Mouse (Mus musculus): ENCODE data around the gene Abl2.
"Not testable (repeated sequence)": the region's sequence is repeated elsewhere in the genome, so short reads cannot be mapped to it uniquely, and the experiment has no call there.

Gene Abl2

DNA sequence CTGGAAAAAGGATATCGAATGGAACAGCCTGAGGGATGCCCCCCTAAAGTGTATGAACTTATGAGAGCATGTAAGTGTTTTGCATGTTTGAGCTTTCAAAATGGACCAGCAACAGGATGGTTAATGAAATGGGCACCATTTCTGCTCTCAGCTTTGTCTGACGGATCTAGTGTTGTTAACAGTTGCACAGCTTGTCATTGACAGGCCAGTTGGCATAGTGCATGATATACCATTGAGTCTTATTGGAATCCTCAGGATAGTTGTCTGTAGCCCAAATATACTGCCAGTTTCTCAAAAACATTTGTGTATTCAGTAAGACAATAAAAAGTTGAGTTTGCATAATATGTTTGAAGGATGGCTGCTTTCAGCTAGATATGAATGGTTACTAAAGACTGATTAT, 76.6 kb downstream of the Abl2 start:
- DNase-seq (ENCODE audit: low spot score), result no peak

DNA sequence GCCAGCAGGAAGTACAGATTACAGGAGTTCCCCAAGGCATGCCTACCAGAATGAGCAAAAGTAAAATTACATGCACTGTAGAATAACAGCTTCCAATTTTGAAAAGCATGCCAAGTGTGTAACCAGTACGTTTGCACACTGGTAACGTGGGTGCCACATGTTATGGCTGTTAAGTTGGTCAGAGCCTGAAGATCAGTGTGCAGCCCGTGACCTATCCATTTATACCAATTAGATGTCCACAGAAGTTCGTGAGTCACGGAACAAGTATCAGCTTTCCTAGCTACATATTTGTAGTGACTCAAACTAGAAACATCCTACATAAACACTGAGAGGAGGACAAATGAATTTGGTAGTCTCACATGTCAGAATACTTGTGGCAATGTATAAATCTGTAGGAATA, 80.9 kb downstream of the Abl2 start:
- no peak for DNase-seq (ENCODE audit: low spot score)

DNA sequence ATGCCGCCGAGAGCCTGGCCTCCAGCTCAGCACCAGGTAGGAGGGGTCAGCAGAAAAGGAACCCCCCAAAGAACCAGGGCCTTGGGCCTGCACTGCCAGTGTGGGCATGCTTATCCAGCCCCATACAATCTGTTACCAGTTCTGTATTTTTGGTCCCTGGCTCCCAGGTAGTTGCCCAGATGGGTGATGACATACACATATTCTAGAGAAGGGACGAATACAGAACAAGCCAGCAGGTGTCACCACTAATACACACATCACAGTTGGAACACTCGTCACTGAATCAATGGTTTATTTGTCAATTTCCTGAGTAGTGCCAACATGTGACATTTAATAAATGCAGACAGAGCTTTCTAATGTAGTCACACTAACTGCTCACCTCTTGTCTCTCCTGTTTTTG, 82.0 kb downstream of the Abl2 start:
- no peak for DNase-seq (ENCODE audit: low spot score)

DNA sequence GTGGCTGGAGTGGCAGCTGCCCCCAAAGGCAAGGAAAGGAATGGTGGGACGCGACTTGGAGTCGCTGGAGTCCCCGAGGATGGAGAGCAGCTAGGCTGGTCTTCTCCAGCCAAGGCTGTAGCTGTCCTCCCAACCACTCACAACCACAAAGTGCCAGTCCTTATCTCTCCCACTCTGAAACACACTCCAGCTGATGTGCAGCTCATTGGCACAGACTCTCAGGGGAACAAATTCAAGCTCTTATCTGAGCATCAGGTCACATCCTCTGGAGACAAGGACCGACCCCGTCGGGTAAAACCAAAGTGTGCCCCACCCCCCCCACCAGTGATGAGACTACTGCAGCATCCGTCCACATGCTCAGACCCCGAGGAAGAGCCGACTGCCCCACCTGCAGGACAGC, 83.2 kb downstream of the Abl2 start:
- DNase-seq (ENCODE audit: low spot score), result no peak

DNA sequence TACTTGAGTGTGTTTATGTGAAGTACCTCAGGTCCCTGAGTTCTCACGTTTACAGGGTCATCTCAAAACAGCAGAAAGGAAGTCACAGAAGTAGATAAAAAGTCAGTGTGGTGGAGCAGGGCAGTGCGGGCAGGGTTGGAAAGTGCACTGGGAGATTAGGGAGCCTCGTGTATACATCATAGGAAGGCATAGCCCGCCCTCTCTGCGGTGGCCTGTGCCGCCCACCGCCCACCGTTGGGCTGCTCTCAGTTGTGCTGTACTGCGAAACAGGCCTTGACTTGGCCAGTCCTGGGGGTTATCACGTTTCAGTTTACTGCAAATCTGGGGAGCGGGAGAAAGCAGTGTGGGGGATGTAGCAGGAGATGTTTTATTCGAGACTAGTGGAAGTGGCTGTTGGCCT, 84.2 kb downstream of the Abl2 start:
- no peak for DNase-seq (ENCODE audit: low spot score)

DNA sequence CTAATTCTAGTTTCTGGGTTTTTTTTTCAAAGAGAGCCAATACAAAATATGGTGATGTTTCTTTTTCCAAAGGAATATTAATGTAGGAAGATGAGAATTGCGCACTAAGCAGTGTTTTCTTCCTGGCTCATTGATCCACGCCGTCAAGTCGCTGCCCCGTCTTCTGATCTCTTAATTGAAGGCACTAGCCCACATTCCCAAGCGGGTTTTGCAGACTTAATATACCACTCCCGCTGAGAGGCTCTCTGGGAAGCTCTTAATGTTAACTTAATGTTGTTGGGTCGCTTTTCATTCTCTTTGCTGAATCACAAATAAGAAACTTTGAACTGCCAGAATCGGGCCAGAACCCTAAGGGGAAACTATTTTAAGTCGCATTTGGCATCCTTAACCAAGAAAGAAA, 85.5 kb downstream of the Abl2 start:
- no peak for DNase-seq (ENCODE audit: low spot score)

DNA sequence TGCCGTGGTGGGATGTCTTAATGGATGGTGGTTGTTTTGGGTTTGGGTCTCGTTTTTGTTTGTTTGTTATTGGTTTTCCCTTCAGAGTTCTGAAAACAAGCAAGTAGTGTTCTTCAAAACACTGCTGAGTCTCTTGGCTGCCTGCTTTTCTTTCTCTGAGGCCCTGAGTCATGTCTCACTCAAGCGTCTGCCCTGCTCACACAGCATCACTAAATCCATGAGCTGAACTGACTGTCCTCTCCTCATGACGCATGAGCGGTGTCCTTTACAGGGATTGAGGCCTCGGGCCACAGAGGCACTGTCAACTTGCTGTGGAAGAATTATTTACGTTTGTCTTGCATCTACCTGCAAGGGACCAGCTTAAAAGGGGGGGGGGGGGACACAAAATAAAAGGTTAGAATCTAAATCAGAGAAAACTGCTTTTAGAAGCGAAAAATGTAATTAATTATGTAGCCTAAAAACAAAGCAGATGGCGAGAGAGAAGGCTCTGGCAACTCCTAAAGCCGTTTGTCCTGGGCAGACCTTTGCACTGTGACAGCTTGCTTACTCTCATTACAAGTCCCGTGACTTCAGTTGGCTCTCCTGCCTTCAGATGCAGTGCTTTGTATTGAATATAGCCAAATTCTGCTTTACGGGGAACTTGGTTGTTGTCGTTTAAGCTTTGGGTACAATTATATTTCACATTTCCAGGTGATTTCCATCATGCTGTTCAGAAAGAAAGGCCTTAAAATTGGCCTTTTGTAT, 86.4 kb downstream of the Abl2 start:
- no peak for DNase-seq (ENCODE audit: low spot score)

DNA sequence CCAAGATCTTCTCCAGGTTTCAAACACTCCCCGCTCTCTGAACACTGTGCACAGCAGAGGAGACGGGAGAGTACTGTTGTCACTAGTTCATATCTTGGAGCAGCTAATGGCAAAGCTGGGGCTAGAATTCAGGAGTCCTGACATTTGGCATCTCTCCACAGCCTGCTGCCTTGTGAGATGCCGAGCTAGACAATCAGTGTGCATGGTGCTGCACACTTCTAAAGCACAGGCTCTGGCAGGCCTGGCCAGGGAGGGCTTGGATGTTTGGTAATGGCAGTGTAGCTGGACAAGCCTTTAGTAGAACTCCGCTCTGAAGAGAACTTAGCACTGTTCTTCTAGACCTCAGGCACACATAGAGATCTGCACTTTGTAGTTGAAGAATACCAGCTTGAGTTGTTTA, 87.4 kb downstream of the Abl2 start:
- DNase-seq (ENCODE audit: low spot score), result no peak

DNA sequence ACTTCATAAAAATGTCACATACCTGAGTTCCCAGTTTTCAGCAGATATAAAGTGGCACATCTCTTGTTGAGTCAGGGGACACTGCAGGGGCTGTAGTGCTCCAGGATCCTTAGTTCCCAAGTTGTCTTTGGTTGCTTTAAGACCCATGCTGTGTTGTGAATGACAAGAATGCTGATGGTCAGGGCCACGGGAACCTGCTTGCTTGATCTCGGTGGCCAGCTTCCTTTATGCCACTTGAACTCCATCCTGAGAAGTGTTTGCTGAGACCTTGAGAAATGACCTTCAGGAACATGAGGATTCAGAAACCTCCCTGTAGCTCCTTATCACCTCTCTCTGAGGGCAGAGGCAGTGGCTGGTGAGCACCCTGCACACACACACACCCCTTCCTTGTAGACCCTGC, 90.1 kb downstream of the Abl2 start:
- DNase-seq (ENCODE audit: low spot score), result no peak

DNA sequence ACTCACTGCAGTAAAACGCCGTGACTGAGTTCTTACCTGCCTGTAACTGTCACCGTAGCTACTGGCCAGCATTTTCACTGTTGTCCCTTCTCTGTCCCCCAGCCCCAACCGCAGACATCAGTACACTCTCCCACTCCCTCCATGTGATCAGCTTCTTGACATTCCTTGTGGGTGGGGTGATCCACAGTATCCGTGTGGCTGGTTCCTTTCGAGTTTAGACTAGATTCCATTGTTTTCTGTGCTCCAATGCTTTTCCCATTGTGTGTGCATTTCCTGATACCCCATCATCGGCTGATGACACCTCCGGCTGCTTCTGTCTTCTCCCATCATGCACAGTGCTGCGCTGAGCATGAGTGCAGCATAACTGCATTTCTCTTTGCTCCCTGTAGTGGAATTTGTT, 92.0 kb downstream of the Abl2 start:
- DNase-seq (ENCODE audit: low spot score), result no peak

DNA sequence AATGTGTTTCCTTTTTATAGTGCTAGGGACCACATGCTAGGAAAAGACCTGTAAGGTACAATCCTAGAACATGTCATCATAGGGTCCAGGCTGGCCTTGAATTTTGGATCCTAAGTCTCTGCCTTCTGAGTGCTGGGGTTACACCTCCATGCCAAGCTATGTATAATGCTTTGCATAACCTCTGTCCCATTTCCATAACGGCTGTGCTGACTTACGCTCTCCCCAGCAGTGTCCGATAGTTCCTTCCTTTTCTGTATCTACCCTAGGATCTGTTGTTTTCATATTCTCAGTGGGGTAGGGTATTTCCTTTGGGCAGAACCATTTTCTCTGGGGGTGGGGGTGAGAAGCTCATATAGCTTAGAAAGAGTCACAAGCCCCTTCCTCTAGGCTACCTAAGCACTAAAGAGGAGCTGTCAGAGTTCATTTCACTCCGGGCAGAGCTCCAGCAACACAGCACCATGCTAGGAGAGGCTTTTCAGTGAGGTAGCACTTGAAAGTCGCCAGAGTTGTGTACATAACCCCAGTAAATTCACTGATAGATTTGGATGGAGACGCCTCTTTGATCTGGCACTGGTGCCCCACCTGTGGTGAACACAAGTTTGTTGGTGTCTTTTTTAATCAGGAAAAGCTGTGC, 93.7 kb downstream of the Abl2 start:
- no peak for DNase-seq (ENCODE audit: low spot score)

DNA sequence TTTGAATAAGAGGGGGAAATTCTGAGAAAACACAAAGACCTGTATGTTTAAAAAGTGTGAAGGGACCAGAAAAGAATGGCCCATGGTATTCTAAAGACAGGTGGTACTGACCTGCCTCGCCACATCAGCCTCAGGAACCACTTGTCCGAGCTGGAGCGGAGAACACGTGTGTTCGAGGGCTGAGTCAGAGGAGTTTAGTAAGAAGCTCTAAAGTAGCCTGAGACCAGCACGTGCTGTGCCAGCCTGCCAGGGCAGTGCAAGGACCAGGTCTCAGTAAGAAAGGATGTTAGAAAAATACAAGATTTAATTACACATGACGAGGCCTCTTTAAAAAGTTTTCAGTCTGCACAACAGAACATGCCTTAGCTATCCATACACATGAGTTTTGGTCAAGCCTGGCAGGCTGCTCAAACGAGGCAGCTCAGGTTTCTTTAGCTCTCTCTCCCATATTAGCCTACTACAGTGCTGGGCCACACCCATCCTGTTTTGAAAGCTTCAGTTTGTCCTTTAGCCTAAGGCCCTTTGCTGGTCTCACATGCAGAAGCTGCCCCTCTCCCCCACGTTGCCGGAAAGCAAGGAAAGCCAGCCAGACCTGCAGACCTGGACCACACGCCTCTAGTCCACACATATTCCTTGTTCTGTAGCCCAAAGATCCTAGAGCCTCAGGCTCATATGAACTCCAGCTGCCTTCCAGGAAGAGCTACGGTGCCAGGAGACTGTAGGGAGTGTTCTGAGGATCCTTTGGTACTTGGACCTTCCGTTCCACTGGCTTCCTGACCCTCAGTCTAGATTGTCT, 96.3 kb downstream of the Abl2 start:
- no peak for DNase-seq (ENCODE audit: low spot score)

DNA sequence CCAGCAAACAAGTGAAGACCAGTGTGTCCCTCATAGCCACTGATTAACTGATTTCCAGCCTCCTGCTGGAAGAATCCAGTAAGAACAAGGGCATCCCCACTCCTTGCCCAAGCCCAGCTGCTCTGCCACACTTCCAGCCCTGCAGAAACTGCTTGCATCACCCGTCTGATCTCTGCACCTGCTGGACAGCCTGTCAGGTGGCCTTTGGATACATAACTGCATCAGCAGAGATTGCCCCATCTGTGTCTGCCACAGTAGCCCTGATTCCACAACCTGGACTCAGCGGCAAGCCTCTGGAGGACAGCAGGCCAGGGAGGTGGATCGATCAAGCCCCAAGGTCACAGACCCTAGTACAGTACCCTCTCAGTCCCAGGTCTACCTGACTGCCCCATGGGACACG, 98.9 kb downstream of the Abl2 start:
- DNase-seq (ENCODE audit: low spot score), result no peak

DNA sequence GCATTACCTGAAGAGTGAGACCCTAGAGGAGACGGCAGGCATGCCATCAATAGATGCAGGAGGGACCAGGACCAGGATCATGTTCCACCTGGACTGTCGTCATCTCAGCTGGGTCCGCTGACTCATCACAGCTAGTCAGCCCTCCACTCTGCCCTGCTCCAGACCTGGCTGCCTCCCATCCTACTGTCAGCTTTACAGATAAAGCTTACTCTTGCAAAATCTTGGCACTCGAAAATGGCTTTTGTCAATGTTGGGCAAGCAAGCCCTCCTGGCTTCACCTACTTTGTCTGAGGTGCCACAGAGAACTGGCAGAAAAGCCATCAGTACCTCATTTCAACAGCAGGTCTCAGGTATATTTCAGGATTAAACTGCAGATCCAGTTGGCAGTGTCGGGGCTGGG, 100.1 kb downstream of the Abl2 start:
- no peak for DNase-seq (ENCODE audit: low spot score)

DNA sequence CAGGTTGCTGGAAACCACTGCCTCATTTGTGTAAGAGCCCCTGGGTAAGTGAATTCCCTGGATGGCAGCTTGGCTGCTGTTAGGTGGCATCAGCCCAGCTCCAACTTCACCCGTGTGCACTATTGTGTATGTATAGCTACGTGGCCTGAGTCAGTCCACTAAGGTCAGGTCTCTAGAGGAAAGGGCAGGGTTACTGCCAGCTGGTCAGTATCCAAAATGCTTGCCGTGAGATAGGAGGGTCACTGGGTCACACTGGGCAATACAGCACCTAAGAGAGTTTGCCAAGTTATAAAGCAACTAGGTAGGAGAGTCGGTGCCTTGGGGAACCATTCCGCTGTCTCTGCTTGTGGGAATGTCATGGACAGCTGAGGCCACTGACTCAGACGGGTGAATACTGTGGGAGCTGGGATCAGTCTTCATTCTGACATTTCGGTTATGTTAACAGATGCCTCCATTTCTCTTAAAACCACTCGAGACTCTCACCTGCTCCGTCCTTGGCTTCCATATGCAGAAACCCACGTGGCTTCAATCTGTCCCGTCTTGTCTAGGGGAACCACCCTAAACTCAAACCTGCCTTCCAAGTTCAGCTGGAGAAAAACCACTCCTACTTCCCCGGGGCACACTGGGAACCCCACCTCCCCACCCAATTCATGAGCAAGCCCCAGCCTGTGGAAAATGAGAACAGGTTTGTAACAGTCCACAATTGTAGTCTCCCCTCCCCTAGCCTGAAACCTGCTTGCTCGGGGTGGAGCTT, 101.5 kb downstream of the Abl2 start:
- no peak for DNase-seq (ENCODE audit: low spot score)

DNA sequence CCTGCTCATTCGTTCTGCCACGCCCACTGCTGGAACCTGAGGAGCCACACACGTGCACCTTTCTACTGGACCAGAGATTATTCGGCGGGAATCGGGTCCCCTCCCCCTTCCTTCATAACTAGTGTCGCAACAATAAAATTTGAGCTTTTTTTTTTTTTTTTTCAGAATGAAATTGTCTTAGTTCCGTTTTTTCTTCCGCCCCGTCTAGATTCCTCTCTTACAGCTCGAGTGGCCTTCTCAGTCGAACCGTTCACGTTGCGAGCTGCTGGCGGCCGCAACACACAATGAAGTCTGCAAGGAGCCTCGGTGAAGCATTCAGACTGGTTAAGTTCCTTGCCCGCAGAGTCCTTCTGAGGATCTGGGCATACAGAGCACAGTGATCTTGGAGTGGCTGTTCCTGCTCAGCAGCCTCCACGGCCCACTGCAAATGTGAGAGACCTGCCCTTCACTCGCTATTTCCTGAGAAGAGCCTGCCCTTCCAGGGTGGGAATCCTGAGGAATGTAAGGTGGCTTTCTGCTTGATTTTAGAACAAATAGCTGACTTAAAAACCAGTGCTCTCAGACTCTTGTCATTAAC, 102.2 kb downstream of the Abl2 start:
- DNase-seq (ENCODE audit: low spot score), result not testable (repeated sequence)

DNA sequence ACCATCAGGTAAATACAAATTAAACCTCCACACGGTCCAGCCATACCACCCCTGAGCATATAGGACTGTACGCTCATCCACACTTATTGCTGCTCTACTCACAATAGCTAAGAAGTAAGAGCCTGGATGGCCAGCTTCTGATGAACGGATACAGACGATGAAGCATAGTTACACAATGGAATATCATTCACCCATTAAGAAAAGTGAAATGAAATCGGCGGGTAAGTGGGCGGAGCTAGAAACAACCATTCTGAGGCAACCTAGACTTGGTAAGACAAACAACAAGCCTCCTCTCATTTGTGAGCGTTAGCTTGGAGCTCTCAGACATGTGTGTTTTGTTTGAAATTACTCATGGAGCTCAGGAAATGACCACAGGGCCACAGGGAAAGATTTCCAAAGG, 107.2 kb downstream of the Abl2 start:
- DNase-seq (ENCODE audit: low spot score), result no peak

DNA sequence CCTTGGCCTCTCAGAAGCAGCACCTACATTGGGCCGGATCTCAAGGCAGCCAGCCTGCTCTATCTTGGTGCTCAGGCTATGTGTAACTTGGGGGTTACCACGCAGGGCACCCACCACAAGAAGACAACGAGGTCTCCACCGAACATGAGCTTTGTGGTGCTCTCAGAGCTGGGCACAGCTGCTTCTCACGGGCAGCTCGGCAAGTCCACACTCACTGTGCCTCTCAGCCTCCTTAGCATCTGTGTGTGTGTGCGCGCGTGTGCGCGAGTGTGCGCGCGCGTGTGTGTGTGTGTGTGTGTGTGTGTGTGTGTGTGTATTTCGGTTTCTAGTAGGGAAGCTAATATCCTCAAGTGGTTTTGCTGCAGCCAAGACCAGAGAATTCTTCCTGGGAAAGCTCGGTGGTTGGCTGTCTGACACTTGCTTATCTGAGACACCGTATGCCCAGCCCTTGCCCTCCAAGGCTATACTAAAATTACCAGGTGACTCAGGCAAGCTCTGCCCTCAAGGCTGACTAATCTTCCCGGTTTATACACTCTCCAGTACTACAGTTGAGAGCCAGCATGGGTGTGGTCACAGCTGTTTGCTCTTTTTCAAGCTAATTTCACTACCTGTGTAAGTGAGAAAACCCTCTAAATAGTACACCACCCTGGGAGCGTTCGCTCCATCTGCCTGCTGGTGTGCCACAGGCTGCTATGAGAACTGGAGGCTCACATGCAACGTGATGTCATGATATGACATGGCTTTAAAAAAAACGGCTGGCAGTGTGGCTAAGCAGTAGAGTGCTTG, 108.7 kb downstream of the Abl2 start:
- no peak for DNase-seq (ENCODE audit: low spot score)

DNA sequence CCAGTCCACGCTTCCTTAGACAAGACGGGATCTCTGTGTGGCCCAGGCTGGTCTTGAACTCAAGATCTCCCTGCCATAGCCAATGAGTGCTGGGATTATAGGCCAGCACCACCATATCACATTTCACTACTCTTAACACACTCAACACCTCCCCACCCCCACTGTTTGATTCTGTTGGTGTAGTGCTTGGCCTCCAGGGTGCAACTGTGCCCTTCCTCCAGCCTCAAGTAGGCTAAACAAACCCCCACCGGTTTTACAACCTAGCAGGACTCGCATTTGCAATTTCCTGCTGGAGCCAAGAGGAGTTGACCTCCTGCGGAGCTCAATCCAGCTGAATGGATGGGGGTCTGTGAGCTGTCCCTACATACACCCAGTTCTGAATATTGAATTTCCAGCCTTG, 110.0 kb downstream of the Abl2 start:
- no peak for DNase-seq (ENCODE audit: low spot score)

DNA sequence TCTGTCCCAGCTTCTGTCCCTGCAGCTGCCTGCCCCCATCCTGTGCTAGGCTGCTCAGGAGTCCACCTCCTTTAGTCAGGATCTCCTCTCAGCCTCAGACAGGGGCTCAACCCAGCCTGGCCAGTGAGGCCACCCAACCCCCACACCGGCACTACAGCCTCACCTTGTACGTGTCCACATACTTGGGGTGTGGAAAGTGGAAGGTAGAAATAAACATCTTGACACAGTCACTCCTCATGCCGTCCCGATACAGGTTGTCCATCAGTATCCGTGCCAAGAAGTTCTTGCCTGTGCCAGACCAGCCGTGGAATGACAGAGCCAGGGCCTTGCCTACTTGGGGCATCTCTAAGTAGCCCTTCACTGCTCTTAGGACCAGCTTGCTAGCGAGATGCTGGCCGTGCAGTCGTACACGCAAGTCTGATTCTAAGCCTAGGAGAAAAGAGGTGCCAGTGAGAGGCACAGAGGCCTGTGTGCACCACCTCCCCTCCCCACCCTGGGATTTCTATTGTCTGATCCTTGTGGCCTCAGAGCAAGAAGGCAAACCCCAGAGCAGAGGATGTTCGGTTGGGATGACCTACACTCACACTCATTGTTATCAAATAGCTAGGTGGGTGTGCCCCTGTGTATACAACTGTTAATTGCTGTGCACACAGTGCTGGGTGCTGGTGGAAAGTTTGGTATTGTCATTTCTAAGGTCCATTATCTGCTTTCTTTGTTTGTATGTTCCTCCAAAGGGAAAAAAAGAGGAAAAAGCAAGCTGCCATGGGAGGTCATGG, 110.8 kb downstream of the Abl2 start:
- no peak for DNase-seq (ENCODE audit: low spot score)

DNA sequence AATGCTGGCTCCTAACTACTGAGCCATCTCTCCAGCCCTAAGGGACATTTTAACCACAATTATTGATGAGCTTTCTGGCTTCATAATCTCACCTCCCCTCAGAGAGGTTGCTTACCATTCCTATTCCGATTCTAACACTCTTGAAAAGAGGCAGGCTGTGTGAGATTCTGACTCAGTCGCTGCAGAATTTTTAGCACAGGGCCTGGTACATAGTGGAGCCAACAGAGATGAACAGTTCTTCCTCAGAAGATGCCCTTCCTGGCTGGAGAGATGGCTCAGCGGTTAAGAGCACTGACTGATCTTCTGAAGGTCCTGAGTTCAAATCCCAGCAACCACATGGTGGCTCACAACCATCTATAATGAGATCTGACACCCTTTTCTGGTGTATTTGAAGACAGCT, 113.3 kb downstream of the Abl2 start:
- no peak for DNase-seq (ENCODE audit: low spot score)

All from left cerebral cortex, adult 11 months (tissue).